Mouse (Mus musculus): Measurements from ENCODE around the gene 9330159F19Rik. TPM values are rescaled to one million over a fixed set of nuclear protein-coding genes. Genes with fewer than 3 reads are reported as not detected.

9330159F19Rik gene
- polyA plus RNA-seq (2015; fragmentation: Nextera tagmentation; extraction: Ambion mirVana), result not detected in 2 replicates

DNA sequence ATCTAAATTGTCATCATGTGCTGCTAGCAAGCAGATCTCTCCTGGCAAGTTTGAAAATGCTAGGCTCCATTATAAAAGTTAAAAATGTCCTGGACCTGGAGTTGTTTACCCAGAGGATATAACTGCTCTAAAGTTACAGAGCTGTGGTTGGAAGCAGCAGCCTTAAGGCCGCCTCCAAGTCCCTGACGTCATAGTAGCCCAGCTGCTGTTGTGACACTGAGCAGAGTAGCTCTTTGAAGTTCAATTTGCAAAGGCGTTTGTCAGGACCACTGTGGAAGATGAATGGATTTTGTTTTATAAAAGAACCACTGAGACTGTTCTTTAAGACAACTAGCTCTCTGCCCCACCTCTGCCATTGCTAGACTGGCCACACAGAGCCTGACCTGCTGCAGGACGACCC, at the start of gene 9330159F19Rik:
9330159F19Rik (plus strand) TSS at position 154 of the 400 bp plus-strand sequence.

DNA sequence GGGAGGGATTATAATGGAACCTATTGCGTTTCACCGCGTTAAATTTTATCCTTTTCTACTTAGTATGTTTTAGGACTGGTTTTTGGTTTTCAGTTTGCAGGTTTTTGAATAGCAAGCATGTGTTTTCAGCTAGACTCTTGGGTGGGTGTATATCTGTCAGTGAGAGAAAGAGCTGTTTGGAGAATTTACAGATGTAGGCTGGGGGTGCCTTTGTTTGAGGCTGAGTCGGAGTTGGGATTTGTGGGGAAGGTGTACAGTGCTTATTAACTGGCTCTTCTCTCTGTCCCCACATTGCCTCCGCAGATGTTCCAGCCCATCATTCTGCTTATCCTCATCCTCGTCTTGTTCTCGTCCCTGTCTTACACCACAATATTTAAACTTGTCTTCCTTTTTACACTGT, 12.8 kb upstream of the 9330159F19Rik start, which contains the start of gene Gm49353:
Gm49353 (plus strand) TSS at position 313 of the 400 bp plus-strand sequence.

Other genes with a start within 250 kb of the 9330159F19Rik start
- not detected in 2 replicates for gene 2310057J18Rik, start 225.3 kb upstream of the 9330159F19Rik start, polyA plus RNA-seq (2015; fragmentation: Nextera tagmentation; extraction: Ambion mirVana)
- gene Soga3, start 67.8 kb upstream of the 9330159F19Rik start, polyA plus RNA-seq (2015; fragmentation: Nextera tagmentation; extraction: Ambion mirVana), result not detected in 2 replicates
- not detected in 2 replicates for gene Gm49353, start 12.7 kb upstream of the 9330159F19Rik start, polyA plus RNA-seq (2015; fragmentation: Nextera tagmentation; extraction: Ambion mirVana)
- gene Echdc1, start 101.6 kb downstream of the 9330159F19Rik start, polyA plus RNA-seq (2015; fragmentation: Nextera tagmentation; extraction: Ambion mirVana), result 13.2 and 15.2 TPM in 2 replicates
- 20.9 and 24.1 TPM in 2 replicates for gene Rnf146, start 150.8 kb downstream of the 9330159F19Rik start, polyA plus RNA-seq (2015; fragmentation: Nextera tagmentation; extraction: Ambion mirVana)

Data from spleen, postnatal 0 days (tissue).